Mouse (Mus musculus): ENCODE data around the gene Krt31. TPM values are rescaled to one million over a fixed set of nuclear protein-coding genes. Genes with fewer than 3 reads are reported as not detected.

The Krt31 gene
- polyA plus RNA-seq, 1 experiment: 0.20 TPM

DNA sequence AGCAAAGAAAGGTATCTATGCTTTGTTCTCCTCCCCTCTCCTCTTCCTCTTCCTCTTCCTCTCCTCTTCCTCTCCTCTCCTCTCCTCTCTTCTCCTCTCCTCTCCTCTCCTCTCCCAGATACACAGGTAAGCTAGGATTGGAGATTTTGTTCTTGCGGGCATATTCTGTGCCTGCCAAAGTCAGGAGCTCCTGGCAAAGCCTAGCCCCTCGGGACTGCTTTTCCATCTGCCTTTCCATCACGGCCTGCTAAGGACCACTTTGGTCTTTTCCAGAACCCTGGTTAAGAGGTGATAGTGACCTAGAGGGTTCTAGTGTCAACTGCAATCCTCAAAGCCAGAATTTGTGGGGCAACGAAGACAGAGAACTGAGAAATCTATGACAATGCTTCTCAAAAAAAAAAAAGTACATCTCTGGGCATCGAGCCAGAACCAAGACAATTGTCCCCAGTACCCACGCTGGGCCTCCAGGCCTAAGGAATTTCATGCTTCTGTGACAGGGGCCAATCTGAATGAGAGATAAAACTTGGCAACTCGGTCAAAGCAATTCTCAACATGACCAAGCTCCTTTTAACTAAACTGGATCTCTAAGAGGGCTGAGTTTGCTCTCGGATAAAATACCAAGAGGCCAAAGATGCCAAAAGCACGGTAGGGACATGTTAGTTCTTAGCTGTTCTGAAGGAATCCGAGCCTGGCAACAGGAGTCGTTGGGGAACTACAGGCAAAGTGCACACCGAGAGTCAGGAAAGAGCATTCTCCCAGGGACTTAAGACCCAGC lies 16.1 kb upstream of the Krt31 start:
- Histone ChIP-seq H3K4me1 (ENCODE audit: control insufficient read depth, insufficient read depth, insufficient read length, low read length) (no peaks in the 10 kb centered on the region; the same call in 1 of the 2 replicates), H3K27ac (ENCODE audit: insufficient read depth, low read depth, low read length) (no peak overlapping the region), H3K27me3 (ENCODE audit: control insufficient read depth, insufficient read depth, low read length) (no peaks in the 10 kb centered on the region), H3K36me3 (ENCODE audit: control insufficient read depth, insufficient read depth, low read length) (no peaks in the 10 kb centered on the region), H3K4me3 (ENCODE audit: low read depth, low read length) (no peak overlapping the region)
- 50% methylated on average over 12 of the region's 12 CpGs for WGBS
- TF ChIP-seq CTCF (IDR thresholded peaks at IDR 0.05; ENCODE audit: extremely low read depth, insufficient read length, insufficient replicate concordance, low read depth, low read length) (no peak), POLR2A (IDR thresholded peaks at IDR 0.05; ENCODE audit: low read depth, low read length) (no peak)

DNA sequence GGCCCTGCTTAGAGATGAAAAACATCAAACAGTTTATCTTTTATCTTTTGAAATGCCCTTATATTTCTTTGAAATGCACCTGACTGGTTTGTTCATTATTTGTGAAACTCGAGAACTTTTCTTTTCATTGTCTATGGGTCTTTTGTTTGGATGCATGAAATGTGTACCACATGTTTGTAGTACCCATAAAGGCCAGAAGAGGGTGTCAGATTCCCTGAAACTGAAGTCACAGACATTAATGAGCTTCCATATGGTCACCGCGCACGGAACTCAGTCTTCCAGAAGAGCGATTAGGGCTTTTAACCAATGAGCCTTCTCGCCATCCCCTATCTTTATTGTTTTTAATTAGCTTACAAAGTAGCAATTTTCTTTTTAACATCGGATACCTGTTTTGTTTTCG lies 8.5 kb upstream of the Krt31 start:
- no peak for TF ChIP-seq POLR2A (IDR thresholded peaks at IDR 0.05; ENCODE audit: low read depth, low read length)
- TF ChIP-seq CTCF (IDR thresholded peaks at IDR 0.05; ENCODE audit: extremely low read depth, insufficient read length, insufficient replicate concordance, low read depth, low read length): no peak
- Histone ChIP-seq H3K27ac (ENCODE audit: insufficient read depth, low read depth, low read length) (no peak overlapping the region), H3K36me3 (ENCODE audit: control insufficient read depth, insufficient read depth, low read length) (no peaks in the 10 kb centered on the region), H3K27me3 (ENCODE audit: control insufficient read depth, insufficient read depth, low read length) (no peaks in the 10 kb centered on the region), H3K4me3 (ENCODE audit: low read depth, low read length) (no peak overlapping the region), H3K4me1 (ENCODE audit: control insufficient read depth, insufficient read depth, insufficient read length, low read length) (no peaks in the 10 kb centered on the region)
- 87% methylated on average over 8 of the region's 8 CpGs for whole genome bisulfite sequencing

DNA sequence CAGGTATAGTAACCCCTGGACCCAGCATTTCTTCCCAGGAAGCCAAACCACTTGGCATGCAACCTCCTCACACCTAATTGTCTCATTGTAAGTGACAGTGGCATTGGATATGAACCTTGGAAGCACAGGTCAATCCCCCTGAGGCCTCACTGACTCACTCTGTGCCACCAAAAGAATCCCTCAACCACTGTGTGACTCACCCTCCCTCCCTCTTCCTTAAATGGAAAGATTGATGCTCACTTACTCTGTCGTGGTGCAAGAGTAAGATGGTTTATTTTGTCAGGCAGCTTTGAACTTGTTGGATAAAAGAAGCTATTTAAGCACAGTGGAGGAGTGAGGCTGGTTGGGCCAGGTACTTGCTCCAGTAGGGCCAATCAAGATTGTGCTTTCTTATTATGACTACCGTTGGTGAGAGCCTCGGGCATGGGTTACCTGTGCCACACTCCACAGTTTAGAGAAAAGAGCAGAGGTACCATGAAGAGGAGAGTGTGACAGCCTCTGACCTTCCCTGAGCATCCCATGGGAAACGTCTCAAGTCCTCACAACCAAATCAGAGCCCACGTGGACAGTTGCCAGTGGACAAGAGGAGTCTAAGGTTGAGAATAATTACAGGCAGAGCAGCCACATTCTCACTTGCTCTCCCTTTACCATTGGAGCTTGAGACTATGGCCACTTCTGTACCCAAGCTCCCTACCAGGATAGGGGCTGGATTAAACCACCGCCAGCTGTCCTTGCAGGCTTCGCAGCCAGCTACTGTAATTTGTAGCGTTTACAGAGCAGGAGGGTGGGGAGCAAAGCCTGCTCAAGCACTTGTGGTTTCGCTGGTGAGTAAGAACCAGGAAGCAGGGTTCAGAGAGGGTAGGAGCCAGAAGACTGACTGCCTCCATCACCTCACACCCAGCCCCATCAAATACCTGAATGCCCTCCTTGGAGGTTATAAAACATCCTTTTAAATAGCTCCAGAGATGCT lies 5.6 kb upstream of the Krt31 start:
- 43% methylated on average over 9 of the region's 9 CpGs for WGBS

DNA sequence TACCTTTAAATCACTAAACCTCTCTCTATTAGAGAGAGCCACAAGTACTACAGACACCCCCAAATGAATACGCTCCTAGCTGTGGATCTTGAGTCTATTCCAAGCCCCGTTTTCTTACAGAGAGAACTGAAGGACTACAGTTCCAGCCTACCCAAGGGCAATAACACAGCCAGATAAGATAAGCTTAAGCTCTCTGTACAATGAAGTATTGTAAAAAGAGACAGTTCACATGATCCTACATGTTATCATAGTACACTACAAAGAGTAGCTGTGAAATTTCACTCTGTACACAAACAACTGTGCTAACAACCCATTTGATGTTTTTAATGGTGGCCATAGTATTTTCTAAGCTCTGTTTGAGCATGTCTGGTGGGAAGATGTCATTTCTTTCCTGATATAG lies 3.2 kb downstream of the Krt31 start:
- no peaks in the 10 kb centered on the region for H3K27me3 ChIP-seq (ENCODE audit: control insufficient read depth, insufficient read depth, low read length)
- H3K4me3 ChIP-seq (ENCODE audit: low read depth, low read length): no peak overlapping the region
- 24% methylated on average over 2 of the region's 2 CpGs for WGBS
- TF ChIP-seq POLR2A (IDR thresholded peaks at IDR 0.05; ENCODE audit: low read depth, low read length): no peak
- TF ChIP-seq CTCF (IDR thresholded peaks at IDR 0.05; ENCODE audit: extremely low read depth, insufficient read length, insufficient replicate concordance, low read depth, low read length): no peak
- H3K36me3 ChIP-seq (ENCODE audit: control insufficient read depth, insufficient read depth, low read length): no peaks in the 10 kb centered on the region
- no peak overlapping the region for H3K27ac ChIP-seq (ENCODE audit: insufficient read depth, low read depth, low read length)
- peaks cover 13% of the 10 kb centered on the region for H3K4me1 ChIP-seq (ENCODE audit: control insufficient read depth, insufficient read depth, insufficient read length, low read length)

More for the DNA sequence above, 5.6 kb upstream of the Krt31 start:
- TF ChIP-seq CTCF (IDR thresholded peaks at IDR 0.05; ENCODE audit: extremely low read depth, insufficient read length, insufficient replicate concordance, low read depth, low read length): no peak
- TF ChIP-seq POLR2A (IDR thresholded peaks at IDR 0.05; ENCODE audit: low read depth, low read length): no peak
- Histone ChIP-seq H3K4me1 (ENCODE audit: control insufficient read depth, insufficient read depth, insufficient read length, low read length) (no peaks in the 10 kb centered on the region), H3K4me3 (ENCODE audit: low read depth, low read length) (no peak overlapping the region), H3K36me3 (ENCODE audit: control insufficient read depth, insufficient read depth, low read length) (no peaks in the 10 kb centered on the region), H3K27me3 (ENCODE audit: control insufficient read depth, insufficient read depth, low read length) (no peaks in the 10 kb centered on the region), H3K27ac (ENCODE audit: insufficient read depth, low read depth, low read length) (no peak overlapping the region)

DNA sequence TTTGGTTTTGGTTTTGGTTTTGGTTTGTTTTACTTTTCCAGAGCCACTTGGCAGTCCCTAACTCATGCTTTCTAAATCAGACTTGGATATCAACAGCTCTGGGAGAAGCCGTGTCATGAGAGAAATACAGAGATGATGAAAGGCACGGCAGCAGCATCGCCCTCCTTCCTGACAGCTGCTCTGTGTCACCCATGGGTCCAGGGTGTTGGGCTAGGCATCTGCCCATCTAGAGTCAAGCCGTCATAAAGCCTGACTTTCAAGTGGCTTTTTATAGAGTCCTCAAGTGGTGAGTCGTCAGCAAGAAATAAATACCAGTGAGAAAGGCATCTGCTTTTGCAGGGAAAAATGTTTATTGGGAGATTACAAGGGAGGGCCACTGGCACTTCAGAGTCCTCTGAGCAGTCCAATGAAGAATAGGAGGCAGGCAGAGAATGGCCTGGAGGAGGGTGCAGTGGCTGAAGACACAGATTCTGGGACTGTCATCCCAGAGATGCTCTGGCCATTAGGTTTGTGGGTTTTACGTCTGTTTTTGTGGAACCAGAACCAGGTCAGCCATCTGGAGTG lies 4.0 kb downstream of the Krt31 start:
- Histone ChIP-seq H3K36me3 (ENCODE audit: control insufficient read depth, insufficient read depth, low read length) (no peaks in the 10 kb centered on the region), H3K4me1 (ENCODE audit: control insufficient read depth, insufficient read depth, insufficient read length, low read length) (peaks cover 13% of the 10 kb centered on the region), H3K27me3 (ENCODE audit: control insufficient read depth, insufficient read depth, low read length) (no peaks in the 10 kb centered on the region), H3K4me3 (ENCODE audit: low read depth, low read length) (peak overlapping the region; percentile 40), H3K27ac (ENCODE audit: insufficient read depth, low read depth, low read length) (0 out of 2 replicates have a peak overlapping the region, but pooled peaks have one; percentile 41)
- TF ChIP-seq CTCF (IDR thresholded peaks at IDR 0.05; ENCODE audit: extremely low read depth, insufficient read length, insufficient replicate concordance, low read depth, low read length): no peak
- TF ChIP-seq POLR2A (IDR thresholded peaks at IDR 0.05; ENCODE audit: low read depth, low read length): no peak
- WGBS: 17% methylated on average over 6 of the region's 6 CpGs

DNA sequence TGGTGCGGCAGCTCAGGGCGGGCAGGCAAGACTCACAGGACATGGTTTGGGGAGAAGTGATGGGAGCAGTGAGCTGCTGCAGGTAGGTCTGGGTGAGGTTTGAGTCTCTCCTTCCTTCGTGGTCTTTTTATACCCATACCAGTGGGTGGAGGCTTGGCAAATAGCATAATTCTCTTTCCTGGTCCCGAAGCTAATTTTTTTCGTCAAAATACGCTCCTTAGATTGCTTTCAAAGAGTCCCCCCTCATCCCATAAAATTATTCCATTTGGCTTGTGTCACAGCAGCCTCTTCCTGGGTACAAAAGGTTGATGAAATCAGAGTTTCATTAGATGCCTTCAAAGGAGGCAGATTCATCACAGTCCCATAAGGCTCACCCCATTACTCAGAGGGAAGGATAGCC lies 8.9 kb downstream of the Krt31 start, which contains the start of gene Krt34:
Gene Krt34, minus strand, starts transcription at position 101 of the 400 bp plus-strand sequence.
- H3K4me3 ChIP-seq (ENCODE audit: low read depth, low read length): no peak within 1 kb of the TSS
- H3K4me1 ChIP-seq (ENCODE audit: control insufficient read depth, insufficient read depth, insufficient read length, low read length): peaks cover 5% of the 10 kb centered on the region
- no peaks in the 10 kb centered on the region for H3K36me3 ChIP-seq (ENCODE audit: control insufficient read depth, insufficient read depth, low read length)
- no peaks in the 10 kb centered on the region for H3K27me3 ChIP-seq (ENCODE audit: control insufficient read depth, insufficient read depth, low read length)
- WGBS: 93% methylated on average over 6 of the region's 6 CpGs
- H3K27ac ChIP-seq (ENCODE audit: insufficient read depth, low read depth, low read length): no peak within 1 kb of the TSS
- TF ChIP-seq POLR2A (IDR thresholded peaks at IDR 0.05; ENCODE audit: low read depth, low read length): no peak
- TF ChIP-seq CTCF (IDR thresholded peaks at IDR 0.05; ENCODE audit: extremely low read depth, insufficient read length, insufficient replicate concordance, low read depth, low read length): no peak
